Mouse (Mus musculus) stomach, embryonic 16.5 days (tissue): ENCODE results near the gene Dnase1. TPM values are rescaled to one million over a fixed set of nuclear protein-coding genes. Genes with fewer than 3 reads are reported as not detected.
"Not testable (repeated sequence)": the region's sequence is repeated elsewhere in the genome, so short reads cannot be mapped to it uniquely, and the experiment has no call there.

Experiments
- ATAC-seq: fragments of 200-750 bp; cut with Nextera tagmentation; 2 replicates; pipeline ENCODE4 v1.8.0; 2017; ENCODE audit warnings: moderate number of reproducible peaks, moderate TSS enrichment; ENCODE audit not compliant: insufficient read depth, low FRiP score
- H3K27ac ChIP-seq: fragments of 300-500 bp; sonication (generic); 2 replicates; pipeline ENCODE4 v1.5.1; 2014; ENCODE audit warnings: low read length
- H3K27me3 ChIP-seq: fragments of 300-500 bp; sonication (generic); 2 replicates; pipeline ENCODE4 v1.6.1; 2014; ENCODE audit warnings: low read length, control low read depth, mixed read lengths; ENCODE audit not compliant: control insufficient read depth, insufficient read depth
- H3K36me3 ChIP-seq: fragments of 300-500 bp; sonication (generic); 2 replicates; pipeline ENCODE4 v1.6.1; 2014; ENCODE audit warnings: low read length; ENCODE audit not compliant: control insufficient read depth, insufficient read depth
- H3K4me1 ChIP-seq: fragments of 300-500 bp; sonication (generic); 2 replicates; pipeline ENCODE4 v1.6.1; 2014; ENCODE audit warnings: low read length, control low read depth, mixed read lengths; ENCODE audit not compliant: control insufficient read depth, insufficient read depth
- H3K4me2 ChIP-seq: fragments of 300-500 bp; sonication (generic); 2 replicates; pipeline ENCODE4 v1.6.1; 2014; ENCODE audit warnings: low read depth, low read length, mixed read lengths
- H3K4me3 ChIP-seq: fragments of 300-500 bp; sonication (generic); replicated peaks from 2 replicates; pipeline ENCODE4 v1.5.1; 2014; ENCODE audit warnings: mild to moderate bottlenecking, low read length
- H3K9ac ChIP-seq: fragments of 300-500 bp; sonication (generic); 2 replicates; pipeline ENCODE4 v1.6.1; 2014; ENCODE audit warnings: low read length
- H3K9me3 ChIP-seq: fragments of 300-500 bp; sonication (generic); replicated peaks from 2 replicates; pipeline ENCODE4 v1.6.1; 2016; ENCODE audit warnings: low read length, control low read depth; ENCODE audit not compliant: control insufficient read depth
- WGBS: fragments of 180-500 bp; shearing (Covaris S2); extraction: QIAGEN DNeasy Blood & Tissue Kit; methylation state at CpG from one replicate; pipeline ENCODE4 v1.1.7; 2014; 5-methylcytosine and 5-hydroxymethylcytosine counted together
- polyA plus RNA-seq: library from polyadenylated mRNA; unstranded; fragments of >200 nt; fragmentation: Nextera tagmentation; extraction: Ambion mirVana; gene quantifications from 2 replicates; pipeline ENCODE4 v1.2.1, GENCODE M21; 2015

The Dnase1 gene
- polyA plus RNA-seq, 1 experiment from 2014 or later: 4.2 TPM

GRCm38 (mm10) chr16:4074836-4075235 lies 38.1 kb downstream of the Dnase1 start:
- Histone ChIP-seq H3K4me2 (no peak overlapping the region), H3K9ac (no peak overlapping the region), H3K36me3 (no peaks in the 10 kb centered on the region), H3K27me3 (no peaks in the 10 kb centered on the region), H3K4me3 (no peak overlapping the region), H3K27ac (no peak overlapping the region), H3K4me1 (peaks cover 12% of the 10 kb centered on the region), H3K9me3 (no peaks in the 10 kb centered on the region)
- 68% methylated on average over 3 of the region's 3 CpGs for WGBS
- ATAC-seq: no peak

GRCm38 (mm10) chr16:4077384-4078061 lies 40.8 kb downstream of the Dnase1 start, which contains the start of gene Trap1:
TSS of gene Trap1 (minus strand) at chr16:4077827.
- H3K4me3 ChIP-seq: peak within 1 kb of the TSS; percentile 86
- no peaks in the 10 kb centered on the region for H3K36me3 ChIP-seq
- peak; percentile 97 for ATAC-seq
- no peaks in the 10 kb centered on the region for H3K9me3 ChIP-seq
- H3K27me3 ChIP-seq: no peaks in the 10 kb centered on the region
- H3K27ac ChIP-seq: peak within 1 kb of the TSS; percentile 83
- under 1% methylated on average over 58 of the region's 58 CpGs for WGBS
- peak within 1 kb of the TSS; percentile 91 for H3K9ac ChIP-seq
- peaks cover 12% of the 10 kb centered on the region for H3K4me1 ChIP-seq
- H3K4me2 ChIP-seq: peak within 1 kb of the TSS; percentile 67

GRCm38 (mm10) chr16:4078302-4078701 lies 41.6 kb downstream of the Dnase1 start:
- WGBS: 59% methylated on average over 10 of the region's 10 CpGs
- H3K36me3 ChIP-seq, H3K9ac ChIP-seq, ATAC-seq, H3K27me3 ChIP-seq, H3K27ac ChIP-seq, H3K9me3 ChIP-seq: not testable (repeated sequence)
- Histone ChIP-seq H3K4me3 (peak overlapping the region; percentile 86), H3K4me1 (peaks cover 12% of the 10 kb centered on the region), H3K4me2 (peak overlapping the region; percentile 65)

GRCm38 (mm10) chr16:4079656-4080055 lies 42.9 kb downstream of the Dnase1 start:
- Histone ChIP-seq H3K4me2 (no peak overlapping the region), H3K4me1 (peaks cover 12% of the 10 kb centered on the region), H3K27ac (no peak overlapping the region), H3K36me3 (peaks cover 11% of the 10 kb centered on the region; the same call in 1 of the 2 replicates), H3K9ac (no peak overlapping the region), H3K27me3 (no peaks in the 10 kb centered on the region), H3K9me3 (no peaks in the 10 kb centered on the region), H3K4me3 (no peak overlapping the region)
- ATAC-seq: no peak
- 75% methylated on average over 1 of the region's 1 CpGs for WGBS

GRCm38 (mm10) chr16:4080419-4080818 lies 43.7 kb downstream of the Dnase1 start:
- Histone ChIP-seq H3K36me3 (peaks cover 19% of the 10 kb centered on the region; the same call in 1 of the 2 replicates), H3K4me1 (peaks cover 12% of the 10 kb centered on the region)
- H3K4me2 ChIP-seq, H3K9ac ChIP-seq, H3K4me3 ChIP-seq, H3K9me3 ChIP-seq, H3K27me3 ChIP-seq, ATAC-seq, H3K27ac ChIP-seq: not testable (repeated sequence)
- 65% methylated on average over 3 of the region's 3 CpGs for WGBS

GRCm38 (mm10) chr16:4085051-4085450 lies 48.3 kb downstream of the Dnase1 start:
- H3K4me1 ChIP-seq: no peaks in the 10 kb centered on the region
- H3K9ac ChIP-seq: no peak overlapping the region
- no peaks in the 10 kb centered on the region for H3K27me3 ChIP-seq
- 96% methylated on average over 7 of the region's 7 CpGs for WGBS
- H3K9me3 ChIP-seq: no peaks in the 10 kb centered on the region
- H3K4me2 ChIP-seq: no peak overlapping the region
- H3K36me3 ChIP-seq: peaks cover 37% of the 10 kb centered on the region
- no peak for ATAC-seq
- H3K27ac ChIP-seq: no peak overlapping the region
- H3K4me3 ChIP-seq: no peak overlapping the region

GRCm38 (mm10) chr16:4085851-4086387 lies 49.2 kb downstream of the Dnase1 start:
- WGBS: 96% methylated on average over 9 of the region's 9 CpGs
- no peak overlapping the region for H3K4me3 ChIP-seq
- H3K4me2 ChIP-seq: no peak overlapping the region
- H3K27ac ChIP-seq: no peak overlapping the region
- peaks cover 43% of the 10 kb centered on the region for H3K36me3 ChIP-seq
- H3K9me3 ChIP-seq: no peaks in the 10 kb centered on the region
- no peak for ATAC-seq
- H3K4me1 ChIP-seq: no peaks in the 10 kb centered on the region
- no peak overlapping the region for H3K9ac ChIP-seq
- no peaks in the 10 kb centered on the region for H3K27me3 ChIP-seq

GRCm38 (mm10) chr16:4087214-4087913 lies 50.6 kb downstream of the Dnase1 start:
- H3K4me2 ChIP-seq: no peak overlapping the region
- no peaks in the 10 kb centered on the region for H3K4me1 ChIP-seq
- H3K9ac ChIP-seq: no peak overlapping the region
- no peaks in the 10 kb centered on the region for H3K9me3 ChIP-seq
- peaks cover 54% of the 10 kb centered on the region for H3K36me3 ChIP-seq
- WGBS: 91% methylated on average over 8 of the region's 8 CpGs
- no peaks in the 10 kb centered on the region for H3K27me3 ChIP-seq
- no peak overlapping the region for H3K27ac ChIP-seq
- ATAC-seq: no peak
- H3K4me3 ChIP-seq: no peak overlapping the region
